Mouse (Mus musculus): ENCODE measurements around the gene Trmt44.
A peak's percentile ranks its signal among the peaks of the same experiment; 100 is the strongest.

Gene Trmt44

DNA sequence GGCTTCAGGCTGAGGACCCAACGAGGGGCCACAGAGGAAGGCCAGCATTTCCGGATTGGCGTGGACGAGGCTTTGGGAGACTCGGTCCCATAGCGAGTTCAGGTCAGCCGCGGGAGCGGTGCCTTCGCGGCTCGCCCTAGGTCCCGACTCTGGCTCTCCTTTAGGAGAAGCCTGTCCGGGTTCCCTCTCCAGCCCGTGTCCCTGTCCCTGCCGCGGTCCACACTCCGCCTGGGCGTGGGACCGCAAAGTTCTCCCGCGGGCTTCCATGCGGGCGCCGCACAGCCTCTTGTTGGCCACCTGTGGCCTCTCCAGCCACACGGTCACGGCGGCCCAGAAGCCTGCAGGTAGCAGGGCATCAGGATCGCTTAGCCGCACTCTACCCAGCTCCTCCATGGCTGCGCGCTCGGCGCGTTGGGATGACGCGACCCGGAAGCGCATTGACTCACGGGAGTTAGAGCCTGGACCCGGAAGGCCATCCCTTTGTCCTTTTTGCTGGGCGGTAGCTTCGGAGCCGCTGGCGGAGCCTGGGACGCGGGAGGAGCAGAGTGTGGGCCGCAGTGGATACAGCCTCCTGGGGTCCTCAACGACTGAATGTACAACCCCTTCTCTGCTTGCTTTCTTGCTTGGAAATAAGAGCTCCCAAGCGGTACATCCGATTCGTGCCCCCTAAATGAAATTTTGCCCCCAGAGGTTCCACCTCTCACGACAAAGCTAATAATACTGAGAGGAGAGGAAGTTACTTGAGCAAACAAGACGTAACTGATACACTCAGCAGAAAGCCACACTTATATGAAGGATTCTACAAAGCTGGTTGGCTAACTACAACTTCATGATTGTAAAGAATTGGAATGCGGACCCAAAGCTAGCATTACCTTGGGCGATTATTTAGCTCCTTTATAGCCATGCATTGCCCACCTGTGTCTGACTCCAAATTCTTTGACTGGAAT lies at the start of gene Trmt44:
Trmt44 (minus strand) TSS at position 418 of the 947 bp plus-strand sequence.
- peak; percentile 80 to 92 for DNase-seq (ENCODE audit: low spot score in 2 of 2)

DNA sequence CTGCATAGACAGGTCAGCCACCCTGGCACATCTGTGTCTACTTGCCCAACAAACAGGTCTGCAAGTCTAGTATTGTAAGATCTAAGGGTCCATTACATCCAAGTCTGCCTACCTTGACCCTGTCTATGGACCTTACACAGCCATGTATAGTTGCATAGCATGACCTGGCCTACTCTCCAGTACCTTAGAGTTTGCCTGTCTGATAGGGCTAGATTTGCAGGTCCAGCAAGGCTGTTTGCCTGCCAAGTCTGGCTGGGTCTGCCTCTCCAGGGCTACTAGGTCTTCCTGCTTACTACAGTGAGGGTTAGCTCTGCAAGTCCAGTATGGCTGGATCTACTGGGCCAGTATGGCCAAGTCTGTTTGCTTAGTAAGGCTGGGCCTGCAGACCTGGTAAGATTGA lies 49.0 kb upstream of the Trmt44 start:
- DNase-seq (ENCODE audit: low spot score in 2 of 2): no peak

GRCm38 (mm10) chr5:35621114-35621513 lies 46.2 kb upstream of the Trmt44 start:
- no peak for DNase-seq (ENCODE audit: low spot score in 2 of 2)

DNA sequence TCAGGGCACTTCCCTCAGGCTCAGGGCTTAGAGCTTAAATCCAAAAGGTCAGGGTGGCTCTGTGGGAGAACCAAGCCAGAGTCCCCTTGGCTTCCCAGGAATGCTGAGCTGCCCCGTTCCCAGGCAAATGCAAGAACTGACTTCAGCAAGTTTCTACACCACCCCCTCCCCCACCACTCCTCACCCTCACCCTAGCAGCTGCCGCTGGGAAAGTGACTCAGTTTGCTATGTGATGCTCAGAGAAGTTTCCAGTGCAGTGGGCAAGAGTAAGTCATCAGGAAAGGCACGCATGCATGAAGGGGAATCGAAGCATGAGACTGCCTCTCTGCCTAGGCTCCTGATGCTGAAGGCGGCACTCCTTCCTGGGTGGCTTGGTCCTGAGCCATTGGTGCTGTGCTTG lies 42.1 kb upstream of the Trmt44 start:
- DNase-seq (ENCODE audit: low spot score in 2 of 2): no peak

DNA sequence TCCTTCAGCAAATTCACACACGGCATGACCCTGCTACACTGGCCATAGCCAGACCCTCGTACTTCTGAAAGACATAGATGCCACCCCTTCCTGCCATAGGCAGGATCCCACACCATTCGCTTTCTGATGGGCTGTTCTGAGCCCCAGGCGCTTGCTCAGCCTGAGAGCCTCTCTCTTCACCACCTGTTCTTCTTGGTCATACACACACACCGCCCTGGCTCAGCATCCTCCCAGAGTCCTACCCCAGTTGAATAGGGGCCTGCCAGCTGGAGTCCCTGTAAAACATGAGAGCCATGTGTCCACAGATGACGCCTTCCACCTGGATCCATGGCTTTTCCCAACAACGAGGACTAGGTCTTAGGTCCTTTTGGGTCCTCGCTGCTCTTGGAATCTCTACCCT lies 37.9 kb upstream of the Trmt44 start:
- no peak for DNase-seq (ENCODE audit: low spot score in 2 of 2)

DNA sequence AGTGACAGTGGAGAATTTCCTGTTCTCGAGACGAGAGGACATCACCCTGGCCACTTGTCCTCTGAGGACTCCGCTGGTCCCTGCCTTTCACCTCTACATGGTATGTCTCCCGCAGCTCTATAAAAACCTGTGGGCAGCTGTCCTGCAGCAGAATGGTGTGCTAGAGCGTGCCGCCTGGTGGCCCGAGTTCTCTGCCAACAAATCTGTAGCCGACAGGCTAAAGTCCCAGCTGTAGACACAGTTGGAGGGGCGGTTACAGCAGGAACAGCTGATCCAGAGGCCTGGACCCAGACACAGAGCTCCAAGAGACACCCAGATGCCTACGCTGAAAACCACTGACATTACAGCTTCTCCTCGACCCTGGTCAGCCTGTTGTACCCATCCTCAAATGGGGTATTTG lies 37.0 kb upstream of the Trmt44 start:
- DNase-seq (ENCODE audit: low spot score in 2 of 2): no peak

DNA sequence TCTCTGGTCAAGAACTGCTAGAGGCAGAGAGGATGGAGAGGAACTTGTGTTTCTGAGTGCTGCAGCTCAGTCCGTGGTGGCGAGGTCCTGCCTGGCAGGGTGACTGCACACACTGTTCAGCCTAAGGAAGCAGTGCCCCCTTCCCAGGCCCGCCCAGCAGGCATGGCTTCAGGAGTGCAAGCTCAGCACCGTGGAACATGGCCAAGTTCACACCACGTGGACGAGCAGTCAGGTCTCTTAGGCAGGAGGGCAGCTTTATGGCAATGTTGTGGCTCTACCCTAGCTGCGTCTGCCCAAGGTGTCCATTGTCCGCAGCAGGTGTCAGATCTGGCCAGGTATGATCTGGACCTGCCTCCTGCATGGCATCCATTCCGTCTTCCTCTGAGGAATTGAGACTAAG lies 36.3 kb upstream of the Trmt44 start:
- no peak for DNase-seq (ENCODE audit: low spot score in 2 of 2)

GRCm38 (mm10) chr5:35610381-35610780 lies 35.5 kb upstream of the Trmt44 start:
- no peak for DNase-seq (ENCODE audit: low spot score in 2 of 2)

DNA sequence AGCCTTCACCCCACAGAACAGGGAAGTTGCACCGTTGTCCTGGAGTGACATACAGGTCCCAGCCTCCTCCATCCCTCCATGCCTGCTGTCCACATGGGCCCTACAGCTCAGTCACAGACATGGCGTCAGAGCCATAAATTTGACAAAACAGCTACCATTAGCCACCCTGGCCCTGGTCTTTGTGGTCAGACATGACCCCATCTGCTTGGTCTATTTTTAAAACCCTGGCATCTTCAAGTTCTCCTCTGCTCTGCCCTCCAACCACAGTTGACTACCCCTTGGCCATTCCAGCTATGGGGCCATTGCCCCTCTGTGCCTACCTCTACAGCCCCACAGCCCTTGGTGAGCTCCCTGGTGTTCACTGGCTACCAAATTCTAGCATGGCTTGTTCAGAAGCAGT lies 35.1 kb upstream of the Trmt44 start:
- DNase-seq (ENCODE audit: low spot score in 2 of 2): no peak

GRCm38 (mm10) chr5:35609381-35609780 lies 34.5 kb upstream of the Trmt44 start:
- DNase-seq (ENCODE audit: low spot score in 2 of 2): peak in 1 of 2 experiments; percentile 14

- no peak for DNase-seq (ENCODE audit: low spot score in 2 of 2)
Measured at GRCm38 (mm10) chr5:35608559-35608958, 33.7 kb upstream of the Trmt44 start.

DNA sequence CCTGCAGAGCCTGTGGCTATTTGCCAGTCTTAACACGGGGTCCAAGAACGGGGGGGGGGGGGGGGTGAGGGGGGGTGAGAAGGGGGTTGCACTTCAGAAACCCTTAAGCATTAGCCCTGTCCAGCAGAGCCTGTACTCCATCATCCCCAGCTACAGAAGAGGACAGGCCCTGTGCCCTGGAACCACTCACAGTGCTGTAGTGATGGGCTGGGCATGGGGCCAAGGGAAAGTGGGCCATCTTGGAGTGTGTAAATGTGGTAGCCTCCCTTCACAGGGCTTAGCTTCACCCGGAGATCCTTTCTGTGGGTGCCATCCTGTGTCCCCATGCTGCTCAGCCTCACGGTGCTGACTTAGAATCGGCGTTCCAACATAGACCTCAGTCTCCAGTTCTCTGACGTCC lies 32.9 kb upstream of the Trmt44 start:
- peak in 1 of 2 experiments; percentile 19 for DNase-seq (ENCODE audit: low spot score in 2 of 2)

- no peak for DNase-seq (ENCODE audit: low spot score in 2 of 2)
Measured at GRCm38 (mm10) chr5:35606800-35607199, 31.9 kb upstream of the Trmt44 start.

- DNase-seq (ENCODE audit: low spot score in 2 of 2): no peak
Measured at GRCm38 (mm10) chr5:35605355-35605754, 30.5 kb upstream of the Trmt44 start.

- DNase-seq (ENCODE audit: low spot score in 2 of 2): no peak
Measured at GRCm38 (mm10) chr5:35601526-35601925, 26.7 kb upstream of the Trmt44 start.

GRCm38 (mm10) chr5:35600233-35600632 lies 25.4 kb upstream of the Trmt44 start:
- no peak for DNase-seq (ENCODE audit: low spot score in 2 of 2)

GRCm38 (mm10) chr5:35596169-35597160 lies 21.6 kb upstream of the Trmt44 start:
- no peak for DNase-seq (ENCODE audit: low spot score in 2 of 2)

- peak in 1 of 2 experiments; percentile 69 for DNase-seq (ENCODE audit: low spot score in 2 of 2)
Measured at GRCm38 (mm10) chr5:35595706-35596105, 20.8 kb upstream of the Trmt44 start.

GRCm38 (mm10) chr5:35594768-35595167 lies 19.9 kb upstream of the Trmt44 start:
- no peak for DNase-seq (ENCODE audit: low spot score in 2 of 2)

GRCm38 (mm10) chr5:35593272-35593671 lies 18.4 kb upstream of the Trmt44 start:
- DNase-seq (ENCODE audit: low spot score in 2 of 2): no peak

- no peak for DNase-seq (ENCODE audit: low spot score in 2 of 2)
Measured at GRCm38 (mm10) chr5:35592824-35593223, 18.0 kb upstream of the Trmt44 start.

DNA sequence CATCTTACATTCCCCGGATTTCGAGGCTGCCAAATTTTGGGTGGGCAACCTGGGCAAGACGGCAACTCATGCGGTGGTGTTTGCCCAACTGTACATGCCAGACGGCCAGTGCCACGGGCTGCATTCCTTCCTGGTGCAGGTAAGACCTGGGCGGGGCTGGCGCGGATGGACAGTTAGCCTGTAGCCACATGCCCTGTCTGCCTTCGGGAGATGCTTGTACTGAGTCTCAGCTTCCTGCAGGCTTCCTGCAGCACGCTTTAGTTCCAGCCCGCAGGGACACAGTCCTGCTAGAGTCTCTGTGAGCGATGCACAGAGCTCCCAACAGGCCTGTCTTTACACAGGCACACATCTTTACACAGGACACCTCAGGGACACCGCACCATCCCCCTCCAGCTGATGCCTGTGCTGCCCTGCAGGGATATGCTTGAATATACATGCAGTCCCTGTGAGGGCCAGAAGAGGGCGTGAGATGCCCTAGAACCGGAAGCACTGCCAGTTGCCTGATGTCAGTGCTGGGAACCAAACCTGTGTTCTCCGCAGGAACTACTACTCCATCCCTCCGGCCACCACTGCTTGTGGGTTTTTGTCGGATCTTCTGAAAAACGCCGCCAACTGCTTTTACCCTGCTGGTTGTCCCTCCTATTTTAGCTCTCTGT lies 17.3 kb upstream of the Trmt44 start:
- no peak for DNase-seq (ENCODE audit: low spot score in 2 of 2)

Data from frontal cortex, postnatal 10 days (tissue).